Mouse (Mus musculus) CD4-positive, CD25-positive, alpha-beta regulatory T cell (primary cell): ENCODE measurements around the gene Rhof. TPM values are rescaled to one million over a fixed set of nuclear protein-coding genes. Genes with fewer than 3 reads are reported as not detected.

Source experiments
- polyA plus RNA-seq: library from polyadenylated mRNA; unstranded; fragments of 100-300 nt; shearing (Covaris generic); gene quantifications from one replicate; pipeline ENCODE4 v1.2.1, GENCODE M21; 2017

The Rhof gene
- polyA plus RNA-seq, result 216 TPM

DNA sequence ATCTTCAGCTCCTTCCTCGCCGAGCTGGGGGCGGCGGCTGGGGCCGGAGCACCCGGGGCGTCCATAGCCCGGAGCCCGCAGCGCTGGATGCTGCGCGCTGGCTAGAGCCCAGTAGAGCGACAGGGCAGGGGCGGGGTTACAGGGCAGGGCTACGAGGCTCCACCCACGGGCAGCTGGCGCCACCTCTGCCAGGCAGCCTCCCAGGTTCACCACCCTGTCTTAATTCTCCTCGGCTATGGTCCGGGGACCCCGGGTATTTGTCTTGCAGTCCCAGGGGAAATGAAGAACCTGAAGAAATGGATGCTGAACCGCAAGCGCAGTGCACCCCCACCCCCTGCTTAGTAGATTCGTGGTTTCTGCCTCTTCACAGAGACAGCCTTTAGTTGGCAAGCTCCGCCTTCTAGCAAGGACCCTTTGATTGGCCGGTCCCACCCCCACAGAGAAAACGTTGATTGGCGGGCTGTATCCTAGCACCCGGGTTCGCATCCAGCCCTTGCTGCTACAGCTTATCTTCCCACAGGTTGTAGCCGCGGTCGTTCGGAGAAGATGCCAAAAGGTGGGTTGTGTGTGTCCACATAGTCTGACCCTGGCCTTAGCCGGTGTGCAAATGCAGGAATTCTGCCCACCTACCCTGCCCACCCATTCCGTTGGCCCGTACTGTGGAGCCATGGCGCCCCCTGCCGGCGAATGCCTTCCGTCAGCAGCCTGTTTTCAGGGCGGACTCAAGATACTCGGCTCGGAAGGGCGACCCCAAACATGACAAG, at the start of gene Rhof:
Gene Rhof (minus strand): TSS at position 385 of the 764 bp plus-strand sequence.

GRCm38 (mm10) chr5:123169284-123169683, 36.8 kb upstream of the Rhof start, which contains the start of gene Psmd9:
Psmd9 (plus strand) TSS chr5:123169413.

DNA sequence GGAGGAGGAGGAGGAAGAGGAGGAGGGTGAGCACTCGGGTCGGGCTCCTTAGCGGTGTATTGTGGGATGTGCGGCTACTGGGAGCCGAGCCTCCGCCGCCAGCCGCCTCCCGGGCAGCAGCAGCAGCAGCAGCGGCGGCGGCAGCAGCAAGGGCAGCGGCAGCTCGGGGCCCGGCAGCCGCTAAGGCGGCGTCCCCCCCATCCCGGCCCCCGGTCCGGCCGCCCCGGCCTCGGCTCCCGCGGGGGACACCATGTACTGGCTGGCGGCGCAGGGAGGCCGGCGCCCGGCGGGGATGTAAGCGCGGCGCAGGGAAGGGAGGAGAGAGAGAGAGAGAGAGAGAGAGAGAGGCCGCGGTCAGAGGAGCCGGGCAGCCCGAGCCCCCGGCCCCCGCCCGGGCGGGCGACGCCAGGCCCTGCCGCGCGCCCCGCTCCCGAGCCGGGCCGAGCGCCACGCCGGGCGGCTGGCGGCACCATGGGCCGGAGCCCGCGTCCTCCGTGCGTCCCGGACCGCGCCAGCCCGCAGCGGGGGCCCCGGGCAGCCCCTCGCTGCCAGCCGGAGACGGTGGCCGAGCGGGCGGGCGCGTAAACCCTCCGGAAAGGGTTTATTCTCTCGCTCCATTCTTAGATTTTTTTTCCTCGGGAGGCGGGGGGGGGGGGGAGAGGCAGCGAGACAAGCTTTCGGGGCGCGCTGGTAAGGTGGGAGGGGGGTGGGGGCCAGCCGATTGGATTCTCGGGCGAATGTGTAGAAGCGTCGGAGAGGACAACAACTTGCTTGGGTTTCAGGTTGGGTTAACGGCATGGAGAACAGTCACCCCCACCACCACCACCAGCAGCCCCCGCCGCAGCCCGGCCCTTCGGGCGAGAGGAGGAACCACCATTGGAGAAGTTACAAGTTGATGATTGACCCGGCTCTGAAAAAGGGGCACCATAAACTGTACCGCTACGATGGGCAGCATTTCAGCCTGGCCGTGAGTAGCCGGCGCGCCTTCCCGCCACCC, 10.0 kb upstream of the Rhof start, which contains the start of gene Setd1b:
Gene Setd1b (plus strand): TSS at position 33 of the 997 bp plus-strand sequence.

GRCm38 (mm10) chr5:123068115-123068514, 64.4 kb downstream of the Rhof start, which contains the start of gene Tmem120b:
Tmem120b (plus strand) TSS chr5:123068415.

Other genes with a start within 250 kb of the Rhof start
- 30.9 TPM for gene Kdm2b, start 142.9 kb downstream of the Rhof start, polyA plus RNA-seq
- 122 TPM for gene Orai1, start 117.6 kb downstream of the Rhof start, polyA plus RNA-seq
- 0.60 TPM for gene Morn3, start 85.7 kb downstream of the Rhof start, polyA plus RNA-seq
- 14.6 TPM for gene Tmem120b, start 64.3 kb downstream of the Rhof start, polyA plus RNA-seq
- 7.5 TPM for gene Setd1b, start 9.5 kb upstream of the Rhof start, polyA plus RNA-seq
- gene Psmd9, start 36.7 kb upstream of the Rhof start, polyA plus RNA-seq, result 51.1 TPM
- gene Hpd, start 50.0 kb upstream of the Rhof start, polyA plus RNA-seq, result not detected
- gene Wdr66, start 119.4 kb upstream of the Rhof start, polyA plus RNA-seq, result 2.4 TPM
- gene Bcl7a, start 211.1 kb upstream of the Rhof start, polyA plus RNA-seq, result 7.8 TPM